In the genomic region with DNA sequence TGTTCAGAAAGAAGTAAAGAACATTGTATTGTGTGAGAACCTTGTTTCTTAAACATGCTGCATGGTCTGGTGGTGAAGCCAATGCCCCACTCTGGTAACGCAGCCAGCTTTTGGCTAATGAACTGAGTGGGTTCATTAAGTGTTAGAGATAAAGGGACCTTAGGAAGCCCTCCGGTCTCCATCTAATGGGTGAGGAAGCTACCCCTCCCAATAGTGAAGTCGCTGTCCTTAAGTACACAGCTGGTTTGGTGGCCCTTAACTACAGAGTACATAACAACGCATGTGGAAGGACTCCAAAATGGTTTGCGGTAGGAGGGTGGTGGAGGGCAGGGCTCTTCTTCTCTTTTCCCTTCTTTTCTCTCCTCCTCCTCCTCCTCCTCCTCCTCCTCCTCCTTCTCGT, we compare ENCODE assay signal across 26 mouse cellular contexts. TPM values are rescaled to one million over a fixed set of nuclear protein-coding genes. Genes with fewer than 3 reads are reported as not detected.
"Had no signal": no experiment of that assay in that cellular context is flagged by ENCODE, and none has a peak within 500 bp of the region (broad histone marks: within the 10 kb centered on the region; RNA-seq: fewer than 3 reads in every experiment).

No protein-coding gene starts in this region.

- DNase-seq: gastrocnemius, adult 2 months; gastrocnemius, postnatal 10 days; gastrocnemius, postnatal 25 days; heart, adult 2 months; heart, postnatal 14 days; heart, postnatal 36 days; kidney, adult 11 months; kidney, adult 2 months; kidney, adult 9 months; kidney, postnatal 14 days; kidney, postnatal 36 days; liver; liver, embryonic 13.5 days had no signal

- ATAC-seq: hindbrain, postnatal 0 days; intestine, embryonic 16.5 days had no signal

RNA-seq across cellular contexts. Expression of a gene that starts 24.5 kb away (rescaled TPM):
- polyA plus RNA-seq: heart, embryonic 11.5 days; heart, embryonic 13.5 days; heart, embryonic 15.5 days; heart, postnatal 0 days; intestine, embryonic 14.5 days; intestine, embryonic 16.5 days; kidney, adult 2 months; kidney, embryonic 15.5 days; kidney, postnatal 0 days; large intestine, adult 2 months; limb, embryonic 10.5 days; limb, embryonic 12.5 days; liver, embryonic 11.5 days; liver, embryonic 13.5 days had no signal

RNA-seq across cellular contexts. Expression of a gene that starts 50.2 kb away (rescaled TPM):
- polyA plus RNA-seq: large intestine, adult 2 months; liver, embryonic 13.5 days had no signal
